Mouse (Mus musculus) spleen, adult 12 weeks (tissue): ENCODE data around the gene Dnajb13.

Source experiments
- DNase-seq: peaks from one replicate; pipeline ENCODE4 v3.0.0; 2022; ENCODE audit warnings: low spot score

Gene Dnajb13

DNA sequence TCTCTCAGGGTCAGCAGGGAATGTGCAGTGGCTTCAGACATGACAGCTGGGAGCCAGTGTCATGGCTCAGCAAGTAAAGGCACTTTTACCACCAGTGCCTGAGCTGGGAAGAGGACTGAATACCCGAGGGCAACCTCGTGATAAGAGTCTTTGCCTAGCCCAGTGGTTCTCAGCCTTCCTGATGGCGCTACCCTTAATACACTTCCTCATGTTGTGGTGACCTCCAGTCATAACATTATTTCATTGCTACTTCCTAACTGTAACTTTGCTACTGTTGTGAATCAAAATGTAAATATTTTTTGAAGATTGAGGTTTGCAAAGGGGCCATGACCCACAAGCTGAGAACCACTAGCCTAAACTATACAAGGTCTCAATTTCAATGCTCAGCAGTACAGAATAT is 6.1 kb downstream of the Dnajb13 start:
- no peak for DNase-seq

DNA sequence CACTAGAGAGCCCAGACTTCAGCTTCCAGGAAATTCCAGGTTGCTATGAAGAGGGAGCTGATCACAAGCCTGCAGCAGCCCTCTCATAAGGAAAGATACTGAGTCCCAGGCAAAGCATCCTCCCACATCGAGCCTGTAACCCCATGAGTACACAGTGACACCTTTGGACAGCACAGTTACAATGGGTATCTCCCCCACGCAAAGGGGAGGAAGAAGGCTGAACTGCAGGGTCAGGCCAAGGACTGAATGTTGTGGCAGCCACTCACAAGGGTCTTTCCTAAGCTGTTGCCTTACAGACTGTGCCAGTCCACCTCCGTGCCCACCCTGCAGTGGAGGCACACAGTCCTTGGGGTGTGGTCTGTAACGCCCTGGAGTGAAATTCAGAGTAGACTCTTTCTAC is 8.3 kb downstream of the Dnajb13 start:
- DNase-seq = no peak

DNA sequence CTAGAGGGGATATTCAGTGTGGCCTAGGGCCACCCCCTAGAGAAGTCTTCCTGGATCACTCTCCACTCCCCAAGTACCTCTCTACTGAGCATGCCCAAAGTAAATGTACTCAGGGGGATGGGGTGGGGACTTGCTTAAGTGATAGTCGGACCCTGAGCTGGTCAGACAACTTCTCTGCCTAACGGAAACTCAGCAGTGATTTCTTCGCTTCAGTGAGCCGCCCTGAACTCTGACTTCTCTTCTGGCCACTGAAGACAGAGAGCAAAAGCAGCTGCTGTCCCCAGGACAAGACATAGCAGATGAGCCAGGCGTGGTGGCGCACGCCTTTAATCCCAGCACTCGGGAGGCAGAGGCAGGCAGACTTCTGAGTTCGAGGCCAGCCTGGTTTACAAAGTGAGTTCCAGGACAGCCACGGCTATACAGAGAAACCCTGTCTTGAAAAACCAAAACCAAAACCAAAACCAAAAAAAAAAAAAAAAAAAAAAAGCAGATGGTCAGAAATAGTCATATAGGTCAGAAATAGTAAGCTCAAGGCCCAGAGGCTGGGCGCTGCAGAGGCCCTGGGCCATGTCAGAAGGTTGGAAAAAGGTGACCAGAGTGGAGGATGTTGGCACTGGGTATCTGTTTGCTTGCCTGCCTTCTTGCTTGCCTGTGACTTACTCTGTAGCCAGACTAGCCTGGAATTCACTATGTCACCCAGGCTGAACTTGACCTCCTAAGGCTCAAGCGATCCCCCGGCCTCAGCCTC is 9.8 kb downstream of the Dnajb13 start:
- DNase-seq = no peak

DNA sequence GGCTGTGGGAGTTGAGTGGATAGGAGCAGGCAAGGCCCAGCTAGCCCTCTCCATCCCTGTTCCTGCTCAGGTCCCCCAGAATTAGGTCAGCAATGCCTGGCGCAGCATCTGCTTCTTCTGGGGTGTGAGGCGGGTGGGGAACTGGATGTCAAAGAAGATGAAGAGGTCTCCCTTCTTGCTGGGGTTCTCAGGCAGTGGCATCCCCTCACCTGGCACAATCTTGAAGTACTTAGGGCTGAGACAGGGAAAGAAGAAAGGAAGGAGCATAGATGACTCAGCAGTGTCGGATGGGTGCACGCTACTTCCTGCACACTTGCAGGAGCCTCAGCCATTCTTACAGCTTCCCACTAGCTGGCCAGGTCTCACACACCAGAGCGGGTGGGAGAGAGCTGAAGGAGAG is 11.7 kb downstream of the Dnajb13 start:
- DNase-seq = no peak

DNA sequence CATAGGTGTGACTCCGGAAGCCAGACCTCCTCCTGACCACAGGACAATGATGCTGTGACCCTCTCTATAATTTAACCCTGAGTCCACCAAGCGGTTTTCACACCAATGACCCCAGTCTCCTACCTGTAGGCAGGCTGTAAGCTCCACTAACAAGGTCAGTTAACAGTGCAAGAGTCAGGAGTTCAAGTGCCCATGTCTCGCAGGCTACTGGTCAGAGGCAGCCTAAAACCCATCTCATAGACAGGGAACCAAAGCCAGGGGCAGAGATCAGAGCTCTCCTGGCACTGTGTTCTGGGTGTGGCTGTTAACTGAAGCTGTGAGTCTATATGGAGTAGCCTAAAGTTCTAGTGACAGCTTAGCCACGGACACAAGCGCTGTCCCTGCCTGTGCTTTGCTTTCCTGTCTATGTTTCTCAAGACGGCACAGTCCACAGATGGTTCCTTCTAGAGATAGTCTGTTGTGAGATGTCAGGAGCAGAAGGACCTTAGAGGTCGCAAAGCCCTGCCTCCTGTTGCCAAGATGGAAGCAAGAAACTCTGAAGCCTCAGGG is 12.3 kb downstream of the Dnajb13 start:
- no peak for DNase-seq

DNA sequence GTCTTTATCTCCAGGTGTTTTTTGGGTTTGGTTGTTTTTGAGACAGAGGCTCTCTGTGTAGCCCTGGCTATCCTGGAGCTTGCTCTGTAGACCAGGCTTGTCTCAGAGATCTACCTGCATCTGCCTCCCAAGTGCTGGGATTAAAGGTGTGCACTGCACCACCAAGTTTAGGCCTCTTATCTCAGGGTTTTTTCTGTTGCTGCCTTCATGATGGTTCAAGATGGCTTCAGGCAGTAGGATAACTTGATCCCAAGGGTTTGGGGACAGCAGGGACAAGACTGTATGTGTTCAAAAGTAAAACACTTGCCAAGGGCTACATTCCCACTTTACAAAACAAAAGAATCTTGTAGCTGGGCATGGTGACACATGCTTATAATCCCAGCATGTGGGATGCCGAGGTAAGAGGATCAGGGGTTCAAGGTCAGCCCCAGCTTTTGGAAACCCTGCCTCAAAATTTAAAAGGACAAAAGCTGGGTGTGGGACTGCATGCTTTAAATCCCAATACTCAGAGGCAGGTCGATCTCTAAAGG is 12.9 kb downstream of the Dnajb13 start:
- DNase-seq = no peak

DNA sequence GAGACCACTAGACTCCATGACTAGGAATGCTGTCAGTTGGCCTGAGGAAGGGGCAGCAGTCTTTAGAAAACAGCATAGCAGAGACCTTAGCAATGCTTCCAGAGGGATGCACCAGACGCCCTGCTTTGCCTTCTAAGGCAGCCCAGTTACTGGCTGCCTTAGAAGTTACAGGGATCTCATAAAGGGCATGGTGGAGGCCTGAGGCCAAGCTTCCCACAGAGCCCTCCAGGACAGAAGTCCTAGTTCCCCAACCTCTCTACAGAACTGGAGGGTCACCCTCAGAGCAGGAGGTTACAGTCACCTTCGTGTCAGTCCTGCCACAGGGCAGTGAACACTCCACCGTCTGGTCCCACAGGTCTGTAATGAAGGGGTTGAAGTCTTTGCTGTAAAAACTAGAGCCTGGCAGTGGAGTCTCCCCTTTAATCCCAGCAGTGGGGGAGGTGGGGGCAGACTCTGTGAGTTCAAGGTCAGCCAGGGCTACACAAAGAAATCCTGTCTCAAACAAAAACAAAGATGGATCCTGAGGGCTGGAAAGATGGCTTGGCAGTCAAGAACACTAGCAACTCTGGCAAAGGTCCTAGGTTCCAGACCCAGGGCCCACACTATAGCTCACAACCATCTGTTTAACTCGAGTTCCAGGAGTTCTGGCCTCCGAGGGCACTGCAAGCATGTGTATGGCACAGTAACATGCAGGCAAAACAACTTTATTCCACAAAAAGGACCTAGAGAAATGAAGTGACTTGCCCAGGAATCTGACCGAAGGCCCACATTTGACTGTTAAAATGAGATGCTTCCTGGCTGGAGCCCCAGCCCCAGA is 13.5 kb downstream of the Dnajb13 start:
- DNase-seq = no peak

DNA sequence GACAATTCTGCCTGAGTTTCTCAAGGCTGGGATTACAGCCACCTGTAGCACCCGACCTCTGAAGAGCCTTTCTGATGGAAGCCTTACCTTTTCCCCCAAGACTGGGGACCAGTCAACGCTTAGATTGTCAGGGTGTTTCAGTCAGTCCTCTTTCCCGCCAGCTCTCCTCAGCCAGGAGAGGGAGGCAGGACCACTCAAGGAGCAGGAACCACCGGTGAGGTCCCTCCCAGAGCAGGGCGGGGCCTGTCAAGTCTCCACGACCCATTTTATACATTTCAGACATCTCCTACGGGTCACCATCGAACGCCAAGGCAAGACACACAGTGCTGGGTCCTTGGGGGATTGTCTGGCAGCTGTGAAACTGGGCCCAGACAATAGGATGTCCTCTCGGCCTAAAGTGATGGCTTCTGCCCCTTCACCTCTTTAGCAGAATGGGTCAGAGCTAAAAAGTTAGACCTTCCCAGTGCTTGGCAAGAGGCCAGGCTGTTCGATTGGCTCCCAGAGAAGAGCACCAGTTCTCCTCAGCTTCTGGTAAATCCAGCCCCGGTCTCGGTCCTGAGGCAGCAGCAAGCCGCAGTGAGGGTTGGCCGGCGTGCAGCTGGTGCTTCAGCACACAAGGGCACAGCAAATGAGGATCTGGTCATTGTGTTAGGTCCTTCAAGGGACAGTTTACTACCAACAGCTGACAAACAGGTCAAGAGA is 14.3 kb downstream of the Dnajb13 start:
- DNase-seq = peak; percentile 43

DNA sequence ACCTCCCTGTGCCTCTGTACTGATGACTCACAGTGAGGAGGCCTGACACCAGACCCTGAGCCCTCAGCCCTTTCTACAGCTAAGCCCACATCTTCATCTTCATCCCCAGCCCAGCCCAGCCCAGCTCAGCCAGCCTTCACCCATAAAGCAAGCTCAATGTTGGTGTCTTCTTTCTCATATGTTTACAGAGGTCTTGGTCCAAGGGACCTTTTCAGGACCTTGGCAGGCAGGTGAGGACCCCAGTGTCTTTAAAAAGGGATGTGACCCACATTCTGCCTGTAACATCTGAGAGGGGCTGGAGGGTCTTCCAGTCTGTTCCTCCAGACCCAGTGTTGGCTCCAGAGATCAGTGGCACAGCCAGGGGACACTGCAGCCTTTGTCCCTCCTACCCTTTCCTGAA is 15.3 kb downstream of the Dnajb13 start:
- no peak for DNase-seq

DNA sequence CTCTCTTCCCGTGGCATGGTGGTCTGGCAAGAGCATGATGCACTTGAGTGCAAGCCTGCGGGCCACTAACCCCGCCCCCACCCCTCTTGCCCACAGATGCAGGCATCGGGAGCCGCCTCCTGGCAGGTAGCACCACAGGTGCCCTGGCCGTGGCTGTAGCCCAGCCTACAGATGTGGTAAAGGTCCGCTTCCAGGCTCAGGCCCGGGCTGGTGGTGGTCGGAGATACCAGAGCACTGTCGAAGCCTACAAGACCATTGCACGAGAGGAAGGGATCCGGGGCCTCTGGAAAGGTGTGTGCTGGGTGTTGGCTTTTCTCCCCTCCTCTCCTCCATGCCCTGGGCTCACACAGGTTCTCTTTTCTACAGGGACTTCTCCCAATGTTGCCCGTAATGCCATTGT is 16.8 kb downstream of the Dnajb13 start:
- no peak for DNase-seq

DNA sequence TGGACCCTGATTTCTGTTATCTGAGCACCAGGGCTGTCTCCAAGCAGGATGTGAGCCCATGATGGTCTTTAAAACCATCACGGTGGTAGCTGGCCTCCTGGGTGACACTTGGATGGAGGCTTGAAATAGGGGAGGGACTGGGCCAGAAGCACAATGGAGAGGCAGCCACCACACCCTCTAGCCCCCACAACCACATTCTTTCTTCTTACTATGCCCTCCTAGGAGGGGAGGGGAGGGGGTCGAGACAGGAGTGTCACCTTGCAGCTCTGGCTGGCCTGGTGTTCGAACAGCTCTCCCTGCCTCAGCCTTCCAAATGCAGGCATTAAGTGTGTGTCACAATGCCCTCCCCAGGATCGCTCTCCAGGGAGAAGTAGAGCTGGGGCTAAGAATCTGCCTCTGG is 17.4 kb downstream of the Dnajb13 start:
- DNase-seq = no peak

DNA sequence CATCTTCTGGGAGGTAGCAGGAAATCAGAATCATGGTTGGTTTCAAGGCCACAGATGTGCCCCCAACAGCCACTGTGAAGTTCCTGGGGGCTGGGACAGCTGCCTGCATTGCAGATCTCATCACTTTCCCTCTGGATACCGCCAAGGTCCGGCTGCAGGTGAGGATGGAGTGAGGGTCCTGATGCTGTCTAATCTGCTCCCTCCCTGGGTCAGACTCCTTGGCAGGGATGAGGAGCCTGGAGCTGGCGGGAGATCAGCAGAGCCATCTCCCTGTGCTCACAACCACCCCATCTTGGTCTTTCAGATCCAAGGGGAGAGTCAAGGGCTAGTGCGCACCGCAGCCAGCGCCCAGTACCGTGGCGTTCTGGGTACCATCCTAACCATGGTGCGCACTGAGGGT is 18.0 kb downstream of the Dnajb13 start:
- no peak for DNase-seq

DNA sequence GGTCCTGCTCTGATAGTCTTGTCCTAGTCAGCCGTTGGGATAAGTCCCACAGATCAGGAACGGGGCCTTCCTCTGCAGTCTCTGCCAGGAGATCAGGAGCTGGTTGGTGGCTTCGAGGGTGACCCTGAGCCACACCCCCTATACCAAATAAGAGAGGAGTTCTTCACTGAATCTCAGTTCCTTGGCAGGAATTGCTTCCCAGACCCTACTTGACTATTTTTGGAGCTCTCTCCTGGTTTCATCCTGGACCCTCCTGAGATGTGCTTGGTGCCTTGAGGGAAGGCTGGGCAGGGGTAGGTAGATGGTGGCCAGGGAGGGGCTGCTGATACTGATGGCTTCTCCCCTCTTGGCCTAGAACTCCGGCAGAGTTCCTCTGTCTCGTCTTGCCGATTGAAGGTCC is 18.4 kb downstream of the Dnajb13 start:
- no peak for DNase-seq

DNA sequence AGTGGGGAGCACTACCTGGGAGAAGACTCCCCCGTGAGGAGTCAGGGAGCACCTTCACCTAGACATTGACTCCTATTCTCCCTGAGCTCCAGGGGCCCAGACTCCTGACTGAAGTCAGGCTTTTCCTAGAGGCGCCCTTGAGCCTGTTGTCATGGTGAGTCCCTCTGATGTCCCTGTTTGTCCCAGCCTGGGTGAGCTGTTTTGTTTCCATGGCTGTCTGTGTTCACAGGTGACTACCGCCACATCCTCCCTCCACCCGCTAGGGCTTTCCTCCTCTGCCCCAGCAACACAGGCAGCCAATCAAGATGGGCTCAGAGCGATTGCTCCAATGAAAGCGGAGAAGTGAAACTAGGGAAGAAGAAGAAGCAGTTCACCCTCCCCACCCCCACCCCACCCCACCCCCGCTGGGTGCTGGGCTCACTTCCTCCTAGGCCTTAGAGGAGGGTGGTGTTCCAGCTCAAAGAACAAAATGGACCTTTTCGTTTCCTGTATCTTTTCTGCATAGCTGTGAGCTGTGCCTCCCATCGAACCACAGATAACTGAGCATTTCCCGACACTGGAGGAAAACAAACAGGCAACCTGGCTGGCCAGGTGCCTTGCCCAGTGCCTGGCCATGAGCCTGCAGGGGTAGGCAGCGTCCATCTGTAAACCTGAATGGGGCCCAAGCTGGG is 19.0 kb downstream of the Dnajb13 start:
- DNase-seq = peak; percentile 76

DNA sequence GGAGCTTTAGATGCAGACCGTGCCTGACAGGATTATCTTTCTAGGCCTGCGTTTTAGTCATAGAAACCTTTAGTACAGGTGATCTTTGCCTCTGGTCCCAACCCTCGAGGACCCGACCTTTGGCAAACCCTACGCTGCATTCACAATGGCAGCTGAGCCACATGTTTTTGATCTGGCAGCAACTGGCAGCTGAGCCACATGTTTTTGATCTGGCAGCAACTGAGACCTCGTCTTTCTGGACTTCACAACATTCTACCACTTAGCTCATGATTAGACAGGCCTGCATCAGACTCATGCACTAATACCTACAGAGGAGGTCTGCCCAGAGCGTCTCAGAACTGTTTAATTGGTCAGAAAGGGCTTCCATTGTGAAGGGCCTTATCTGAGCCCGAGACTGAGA is 19.7 kb downstream of the Dnajb13 start:
- DNase-seq = no peak

DNA sequence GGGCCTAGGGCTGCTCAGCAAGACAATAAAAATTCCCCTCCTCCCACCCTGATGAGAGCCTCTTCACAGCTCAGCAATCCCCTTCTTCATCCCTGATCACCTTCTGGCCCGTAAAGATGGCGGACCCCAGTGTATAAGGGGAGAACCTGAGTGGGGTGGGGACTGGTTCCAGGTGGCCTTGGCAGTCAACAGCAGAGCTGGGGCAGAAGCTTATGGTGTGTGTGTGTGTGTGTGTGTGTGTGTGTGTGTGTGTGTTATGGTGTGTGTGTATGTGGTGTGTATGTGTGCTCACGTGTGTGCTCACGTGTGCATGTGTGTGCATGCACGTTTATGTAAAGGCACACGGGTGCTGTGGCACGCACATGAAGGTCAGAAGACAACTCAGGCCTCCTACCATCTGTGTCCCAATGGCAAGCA is 20.3 kb downstream of the Dnajb13 start:
- DNase-seq = peak; percentile 29

DNA sequence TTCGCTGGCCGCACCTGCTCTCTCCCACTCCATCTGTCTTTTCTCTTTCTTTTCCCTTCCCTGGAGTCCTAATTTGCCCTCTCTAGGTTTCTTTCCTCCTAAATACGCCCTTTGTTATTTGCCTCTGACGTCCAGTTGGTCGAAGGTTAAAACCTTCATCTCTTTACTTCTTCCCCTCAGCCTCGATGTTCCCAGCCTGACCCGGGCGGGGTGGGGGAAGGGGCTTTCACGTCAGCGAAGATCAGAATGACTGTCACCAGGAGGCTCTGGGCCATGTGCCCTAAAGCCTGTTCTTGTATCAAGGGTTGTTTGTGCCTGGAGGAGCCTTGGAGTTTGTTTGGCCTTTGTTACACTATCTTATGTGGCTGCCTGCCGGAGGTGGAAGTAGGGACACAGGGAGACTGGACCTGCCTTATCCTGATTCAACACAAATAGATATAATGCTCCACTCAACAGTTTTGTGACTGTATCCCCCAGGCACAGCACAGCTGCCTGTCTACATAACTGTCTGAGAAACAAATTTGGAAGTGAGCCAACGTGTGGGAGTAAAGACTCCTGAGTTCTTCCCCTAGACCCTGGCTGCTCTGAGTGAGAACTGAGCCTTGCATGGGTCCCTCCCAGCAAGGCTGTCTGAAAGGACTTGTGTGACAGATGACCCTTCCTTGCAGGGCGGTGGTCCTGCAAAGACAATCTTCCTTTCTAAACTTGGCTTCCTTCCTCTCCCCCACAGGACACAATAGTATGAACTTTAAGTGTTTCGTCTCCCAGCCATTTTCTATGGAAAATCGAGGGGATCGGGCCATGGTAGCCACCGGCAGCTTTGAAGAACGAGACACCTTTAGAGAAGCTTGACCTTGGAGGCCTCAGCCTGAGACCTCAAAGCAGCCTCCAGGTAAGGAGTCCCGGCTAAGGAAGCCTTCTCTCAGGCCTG is 21.0 kb downstream of the Dnajb13 start:
- DNase-seq = peak; percentile 55

DNA sequence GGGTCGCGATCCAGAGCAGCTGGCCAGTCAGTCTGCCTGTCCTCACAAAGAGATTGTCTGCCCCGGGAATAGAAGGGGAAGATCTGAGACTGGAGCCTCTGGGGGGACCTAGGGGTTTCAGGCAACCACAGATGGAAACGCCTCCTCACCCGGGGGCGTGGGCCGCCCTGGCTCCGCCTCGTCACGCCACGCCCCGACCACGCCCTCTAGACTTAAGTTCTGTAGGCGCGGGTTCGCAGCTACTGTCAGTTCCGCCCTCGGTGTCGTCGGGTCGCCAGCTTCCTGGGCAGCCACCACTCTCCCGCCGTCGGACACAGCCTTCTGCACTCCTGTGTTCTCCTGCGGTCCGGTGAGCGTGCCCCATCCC is 21.7 kb downstream of the Dnajb13 start, which contains the start of gene Ucp2:
Gene Ucp2 (plus strand): TSS at position 221 of the 367 bp plus-strand sequence.
- DNase-seq = peak; percentile 95

DNA sequence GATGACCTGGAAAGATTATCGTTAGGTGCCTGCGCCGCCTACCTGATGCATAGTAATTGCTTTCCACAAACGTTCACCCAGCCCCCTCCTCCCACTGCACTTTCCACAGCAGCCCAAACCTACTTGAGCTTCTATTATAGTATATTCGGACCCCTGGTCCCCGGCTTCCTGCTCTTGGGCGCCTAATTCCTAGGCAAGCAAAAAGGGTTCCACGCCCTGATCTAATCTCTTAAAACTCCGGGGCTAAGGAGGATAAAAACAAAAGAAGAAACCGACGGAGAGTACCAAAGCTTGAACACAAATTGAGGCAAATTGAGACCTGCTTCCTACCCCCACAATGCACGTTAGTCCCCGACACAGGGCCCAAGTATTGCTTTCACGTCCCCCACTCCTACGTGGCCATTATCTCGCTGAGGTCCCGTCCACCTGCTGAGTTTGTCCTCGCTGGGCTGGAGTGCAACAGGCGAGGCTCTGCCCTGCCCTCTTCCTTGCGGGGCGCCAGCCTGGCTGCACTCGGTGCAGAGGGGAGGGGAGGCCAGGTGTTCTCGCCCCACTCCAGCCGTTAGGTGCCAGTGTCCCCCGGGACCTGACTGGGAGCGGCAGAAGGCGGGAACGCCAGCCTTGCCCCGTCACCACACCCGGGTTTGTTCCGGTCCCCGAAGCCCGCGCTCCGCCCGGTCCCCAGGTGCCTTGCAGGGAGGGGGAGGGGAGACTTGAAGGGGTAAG is 22.2 kb downstream of the Dnajb13 start:
- DNase-seq = no peak

DNA sequence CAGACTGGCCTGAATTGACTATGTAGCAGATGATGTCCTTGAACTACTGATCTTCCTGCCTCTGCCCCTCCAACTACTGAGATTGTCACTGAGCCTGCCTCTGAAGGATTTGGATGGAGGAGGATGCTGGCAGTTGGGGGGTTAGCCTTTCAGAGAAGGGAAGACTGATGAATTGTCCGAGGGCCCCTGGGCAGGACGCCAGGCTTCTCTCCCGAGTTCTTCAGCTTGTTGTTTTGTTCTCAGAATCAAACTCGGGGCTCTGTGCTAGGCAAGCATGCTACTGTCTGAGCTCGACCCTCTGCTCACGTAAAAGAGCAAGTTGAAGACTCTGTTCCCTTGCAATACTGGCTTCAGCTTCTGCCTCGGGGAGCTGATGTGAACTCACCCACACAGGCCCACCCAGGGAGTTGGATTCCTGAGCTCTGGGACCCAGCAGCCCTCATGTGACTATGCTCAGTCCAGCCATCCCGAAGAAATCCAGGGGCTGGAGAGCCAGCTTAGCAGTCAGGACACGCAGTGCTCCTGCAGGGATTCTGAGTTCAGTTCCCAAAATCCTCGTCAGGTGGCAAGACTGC is 26.2 kb downstream of the Dnajb13 start:
- no peak for DNase-seq
